Mouse (Mus musculus): Measurements from ENCODE around the gene Asb7. TPM values are rescaled to one million over a fixed set of nuclear protein-coding genes. Genes with fewer than 3 reads are reported as not detected.

Gene Asb7
- 15.8 and 17.3 TPM in 2 replicates for polyA plus RNA-seq (2015; fragmentation: Nextera tagmentation; extraction: Ambion mirVana)

DNA sequence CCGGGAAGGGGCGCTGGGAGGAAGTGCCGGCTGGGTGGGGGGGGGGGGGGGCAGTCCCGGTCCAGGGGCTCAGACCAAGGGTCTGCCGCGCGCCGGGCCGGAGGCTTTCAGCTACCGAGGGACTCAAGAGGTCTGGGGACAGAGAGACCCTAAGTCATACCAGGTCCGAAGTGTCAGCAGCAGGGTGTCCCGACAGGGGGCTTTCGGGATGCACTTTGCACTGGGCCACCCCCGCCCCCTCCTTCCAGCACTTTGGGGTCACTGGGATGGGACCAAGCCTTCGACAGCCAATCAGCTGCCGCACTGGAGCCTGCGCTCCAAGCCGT is at the start of gene Asb7:
Asb7 (minus strand) TSS at position 303 of the 326 bp plus-strand sequence.
- Histone ChIP-seq H3K9me3 (replicated peaks) (no peaks in the 10 kb centered on the region), H3K4me2 (replicated peaks) (peak within 1 kb of the TSS; percentile 92), H3K27me3 (no peaks in the 10 kb centered on the region), H3K36me3 (0 out of 2 replicates have a peak, but pooled peaks cover 14% of the 10 kb centered on the region), H3K27ac (replicated peaks) (peak within 1 kb of the TSS; percentile 94), H3K4me1 (peaks cover 13% of the 10 kb centered on the region), H3K9ac (peak within 1 kb of the TSS; percentile 71), H3K4me3 (replicated peaks) (peak within 1 kb of the TSS; percentile 87)
- 0% methylated on average over 12 of the region's 18 CpGs for WGBS
- no peak for ATAC-seq (ENCODE audit: insufficient number of reproducible peaks, low FRiP score, low TSS enrichment, low read depth)

DNA sequence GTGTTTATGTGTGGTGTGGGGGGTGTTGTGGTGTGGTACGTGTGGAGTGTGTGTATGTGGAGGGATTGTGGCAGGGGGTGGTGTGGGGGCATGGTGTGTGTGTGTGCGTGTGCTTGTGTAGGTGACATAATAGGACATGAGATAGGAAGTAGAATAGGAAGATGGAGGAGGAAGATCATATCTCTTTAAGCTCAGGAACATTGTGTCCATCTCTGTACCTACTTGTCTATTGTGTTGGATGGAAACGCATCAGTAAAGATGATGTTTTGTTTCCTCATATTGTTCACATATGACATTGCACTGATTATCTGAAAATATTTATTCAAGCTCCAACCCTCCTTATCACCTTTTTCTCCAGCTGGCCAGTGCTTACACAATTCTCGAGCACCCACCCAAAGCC is 48.0 kb upstream of the Asb7 start:
- H3K36me3 ChIP-seq, result no peaks in the 10 kb centered on the region
- no peak for ATAC-seq (ENCODE audit: insufficient number of reproducible peaks, low FRiP score, low TSS enrichment, low read depth)
- H3K4me1 ChIP-seq, result no peaks in the 10 kb centered on the region
- H3K27ac ChIP-seq (replicated peaks), result no peak overlapping the region
- no peak overlapping the region for H3K9ac ChIP-seq
- 84% methylated on average over 4 of the region's 4 CpGs for WGBS
- H3K4me3 ChIP-seq (replicated peaks), result no peak overlapping the region
- H3K4me2 ChIP-seq (replicated peaks), result no peak overlapping the region
- H3K27me3 ChIP-seq, result no peaks in the 10 kb centered on the region
- H3K9me3 ChIP-seq (replicated peaks), result no peaks in the 10 kb centered on the region

- Histone ChIP-seq H3K4me3 (replicated peaks) (no peak overlapping the region), H3K27me3 (no peaks in the 10 kb centered on the region), H3K9me3 (replicated peaks) (no peaks in the 10 kb centered on the region), H3K4me2 (replicated peaks) (no peak overlapping the region), H3K9ac (no peak overlapping the region), H3K36me3 (no peaks in the 10 kb centered on the region), H3K27ac (replicated peaks) (no peak overlapping the region), H3K4me1 (no peaks in the 10 kb centered on the region)
- 83% methylated on average over 6 of the region's 6 CpGs for WGBS
- no peak for ATAC-seq (ENCODE audit: insufficient number of reproducible peaks, low FRiP score, low TSS enrichment, low read depth)
These were observed 45.6 kb upstream of the Asb7 start for GRCm38 (mm10) chr7:66734993-66735392.

DNA sequence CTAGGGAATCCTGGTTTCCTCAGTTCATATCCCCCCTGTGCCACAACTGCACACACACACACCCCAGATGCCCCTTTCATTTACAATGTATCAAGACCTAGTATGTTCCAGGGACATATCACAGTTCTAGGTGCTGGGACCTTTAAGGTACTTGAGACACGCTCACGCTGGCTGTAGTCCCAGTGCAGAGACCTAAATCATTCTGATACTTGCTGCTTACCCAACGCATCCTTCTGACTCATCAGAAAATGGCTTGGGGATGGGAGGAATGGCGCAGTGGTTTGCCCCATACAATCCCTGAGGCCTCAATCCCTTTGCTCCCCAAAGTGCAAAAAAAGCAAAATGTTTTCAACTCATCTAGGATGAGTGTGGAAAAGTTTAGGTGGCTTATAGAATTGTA is 45.1 kb upstream of the Asb7 start:
- Histone ChIP-seq H3K9ac (no peak overlapping the region), H3K36me3 (no peaks in the 10 kb centered on the region), H3K4me1 (no peaks in the 10 kb centered on the region), H3K4me2 (replicated peaks) (no peak overlapping the region), H3K27me3 (no peaks in the 10 kb centered on the region), H3K9me3 (replicated peaks) (no peaks in the 10 kb centered on the region), H3K27ac (replicated peaks) (no peak overlapping the region), H3K4me3 (replicated peaks) (no peak overlapping the region)
- 89% methylated on average over 4 of the region's 4 CpGs for WGBS
- no peak for ATAC-seq (ENCODE audit: insufficient number of reproducible peaks, low FRiP score, low TSS enrichment, low read depth)

DNA sequence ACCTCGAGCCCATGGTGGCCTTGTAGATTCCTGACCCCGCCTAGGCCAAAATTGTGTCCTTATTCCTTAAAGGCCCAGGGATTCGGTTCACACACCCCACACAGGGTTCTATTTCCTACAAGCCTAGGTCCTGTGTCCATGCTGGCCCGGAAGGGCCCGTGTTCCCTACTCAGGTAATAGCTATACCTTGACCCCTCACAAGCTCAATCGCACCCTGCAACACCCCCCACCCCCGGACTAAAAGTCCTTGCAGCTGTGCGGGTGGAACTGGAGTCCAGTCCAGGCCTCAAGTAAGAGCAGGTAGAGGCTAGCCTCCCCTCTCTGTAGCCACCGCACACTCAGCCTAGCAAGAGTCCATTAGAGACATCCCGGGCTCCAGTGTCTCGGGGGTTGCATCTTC is 44.5 kb upstream of the Asb7 start:
- Histone ChIP-seq H3K36me3 (no peaks in the 10 kb centered on the region), H3K4me1 (no peaks in the 10 kb centered on the region), H3K27ac (replicated peaks) (no peak overlapping the region), H3K9me3 (replicated peaks) (no peaks in the 10 kb centered on the region), H3K9ac (no peak overlapping the region), H3K4me3 (replicated peaks) (no peak overlapping the region), H3K4me2 (replicated peaks) (no peak overlapping the region), H3K27me3 (no peaks in the 10 kb centered on the region)
- 94% methylated on average over 11 of the region's 11 CpGs for WGBS
- ATAC-seq (ENCODE audit: insufficient number of reproducible peaks, low FRiP score, low TSS enrichment, low read depth), result no peak

GRCm38 (mm10) chr7:66733431-66733830 is 44.0 kb upstream of the Asb7 start:
- Histone ChIP-seq H3K27ac (replicated peaks) (no peak overlapping the region), H3K9ac (no peak overlapping the region), H3K4me2 (replicated peaks) (no peak overlapping the region), H3K36me3 (no peaks in the 10 kb centered on the region), H3K4me1 (no peaks in the 10 kb centered on the region), H3K4me3 (replicated peaks) (no peak overlapping the region), H3K27me3 (no peaks in the 10 kb centered on the region), H3K9me3 (replicated peaks) (no peaks in the 10 kb centered on the region)
- ATAC-seq (ENCODE audit: insufficient number of reproducible peaks, low FRiP score, low TSS enrichment, low read depth), result no peak
- 91% methylated on average over 17 of the region's 17 CpGs for WGBS

DNA sequence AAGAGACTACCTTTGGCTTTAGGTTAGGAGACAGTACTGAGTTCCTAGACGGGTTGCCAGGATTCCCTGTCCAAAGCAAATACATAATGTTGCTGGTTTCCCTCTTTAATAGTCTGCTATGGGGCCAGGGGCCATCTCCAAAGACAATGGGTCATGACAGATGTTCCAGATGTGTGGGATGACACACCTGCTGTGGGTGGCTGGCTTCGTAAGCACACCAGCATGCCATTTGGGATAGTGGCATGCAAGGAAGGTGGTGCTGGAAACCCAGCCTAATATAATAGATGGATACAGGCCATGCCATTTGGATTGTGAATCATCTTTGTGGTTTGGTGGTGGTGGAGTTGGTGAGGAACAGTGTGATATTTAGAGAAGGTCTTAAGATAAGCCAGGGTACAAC is 39.8 kb upstream of the Asb7 start:
- H3K36me3 ChIP-seq, result no peaks in the 10 kb centered on the region
- H3K27me3 ChIP-seq, result no peaks in the 10 kb centered on the region
- H3K4me2 ChIP-seq (replicated peaks), result no peak overlapping the region
- no peak overlapping the region for H3K9ac ChIP-seq
- WGBS, result 73% methylated on average over 2 of the region's 2 CpGs
- H3K4me1 ChIP-seq, result peaks cover 6% of the 10 kb centered on the region
- no peak overlapping the region for H3K27ac ChIP-seq (replicated peaks)
- no peaks in the 10 kb centered on the region for H3K9me3 ChIP-seq (replicated peaks)
- ATAC-seq (ENCODE audit: insufficient number of reproducible peaks, low FRiP score, low TSS enrichment, low read depth), result no peak
- no peak overlapping the region for H3K4me3 ChIP-seq (replicated peaks)

GRCm38 (mm10) chr7:66728072-66728471 is 38.7 kb upstream of the Asb7 start:
- Histone ChIP-seq H3K9me3 (replicated peaks) (no peaks in the 10 kb centered on the region), H3K27ac (replicated peaks) (no peak overlapping the region), H3K36me3 (no peaks in the 10 kb centered on the region), H3K4me1 (peaks cover 11% of the 10 kb centered on the region), H3K4me3 (replicated peaks) (no peak overlapping the region), H3K9ac (no peak overlapping the region), H3K27me3 (no peaks in the 10 kb centered on the region), H3K4me2 (replicated peaks) (no peak overlapping the region)
- ATAC-seq (ENCODE audit: insufficient number of reproducible peaks, low FRiP score, low TSS enrichment, low read depth), result no peak
- 88% methylated on average over 6 of the region's 6 CpGs for WGBS

DNA sequence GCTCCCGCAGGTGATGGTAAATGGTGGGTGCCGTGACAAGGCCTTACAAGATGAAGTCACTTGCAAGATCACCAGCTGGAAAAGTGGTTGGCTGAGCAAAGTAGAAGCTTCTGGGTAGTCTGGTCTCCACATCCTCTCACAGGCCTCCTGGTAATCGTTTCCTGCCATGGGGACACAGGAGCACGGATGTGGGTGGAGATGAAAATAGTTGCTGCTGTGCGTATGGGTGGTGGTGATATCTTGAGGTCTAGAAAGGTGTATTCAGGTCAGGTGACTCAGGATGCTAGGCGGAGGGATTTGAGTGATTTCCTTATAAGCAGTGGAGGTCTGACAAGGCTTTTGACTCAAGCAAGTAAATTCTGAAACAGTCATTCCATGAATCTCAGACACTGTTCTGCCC is 35.6 kb upstream of the Asb7 start:
- Histone ChIP-seq H3K36me3 (peaks cover 9% of the 10 kb centered on the region; the same call in 1 of the 2 replicates), H3K4me1 (peaks cover 11% of the 10 kb centered on the region), H3K9me3 (replicated peaks) (no peaks in the 10 kb centered on the region), H3K4me2 (replicated peaks) (no peak overlapping the region), H3K27ac (replicated peaks) (no peak overlapping the region), H3K27me3 (no peaks in the 10 kb centered on the region), H3K4me3 (replicated peaks) (no peak overlapping the region), H3K9ac (no peak overlapping the region)
- no peak for ATAC-seq (ENCODE audit: insufficient number of reproducible peaks, low FRiP score, low TSS enrichment, low read depth)
- WGBS, result 81% methylated on average over 6 of the region's 6 CpGs

DNA sequence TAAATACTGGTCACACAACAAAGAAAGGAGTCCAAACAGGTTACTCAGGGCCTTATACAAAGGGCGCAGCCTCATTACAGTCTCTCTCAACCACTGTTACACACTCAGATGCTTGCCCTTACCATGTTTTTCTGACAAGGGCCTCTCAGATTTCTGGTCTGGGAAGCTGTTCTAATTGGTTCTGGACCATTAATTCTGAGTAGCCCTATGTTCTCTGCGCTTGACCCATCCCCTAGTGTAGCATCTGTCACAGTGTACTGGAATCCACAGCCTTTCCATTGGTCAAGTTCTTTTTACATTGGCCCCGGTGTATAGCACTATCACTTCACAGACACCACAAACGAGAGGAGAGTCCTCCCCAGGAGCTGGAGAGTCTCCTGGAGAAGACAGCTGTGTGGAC is 35.1 kb upstream of the Asb7 start:
- Histone ChIP-seq H3K4me1 (peaks cover 11% of the 10 kb centered on the region), H3K4me3 (replicated peaks) (no peak overlapping the region), H3K9ac (no peak overlapping the region), H3K36me3 (peaks cover 9% of the 10 kb centered on the region; the same call in 1 of the 2 replicates), H3K9me3 (replicated peaks) (no peaks in the 10 kb centered on the region), H3K4me2 (replicated peaks) (no peak overlapping the region), H3K27ac (replicated peaks) (no peak overlapping the region), H3K27me3 (no peaks in the 10 kb centered on the region)
- 76% methylated on average over 4 of the region's 4 CpGs for WGBS
- no peak for ATAC-seq (ENCODE audit: insufficient number of reproducible peaks, low FRiP score, low TSS enrichment, low read depth)

- H3K36me3 ChIP-seq, result peaks cover 55% of the 10 kb centered on the region
- H3K4me3 ChIP-seq (replicated peaks), result no peak overlapping the region
- H3K27ac ChIP-seq (replicated peaks), result no peak overlapping the region
- ATAC-seq (ENCODE audit: insufficient number of reproducible peaks, low FRiP score, low TSS enrichment, low read depth), result no peak
- 47% methylated on average over 2 of the region's 2 CpGs for WGBS
- H3K27me3 ChIP-seq, result no peaks in the 10 kb centered on the region
- H3K9me3 ChIP-seq (replicated peaks), result no peaks in the 10 kb centered on the region
- H3K4me2 ChIP-seq (replicated peaks), result no peak overlapping the region
- no peaks in the 10 kb centered on the region for H3K4me1 ChIP-seq
- H3K9ac ChIP-seq, result no peak overlapping the region
These were observed 21.8 kb upstream of the Asb7 start for GRCm38 (mm10) chr7:66711166-66711565.

GRCm38 (mm10) chr7:66704631-66705030 is 15.2 kb upstream of the Asb7 start:
- H3K36me3 ChIP-seq, result peaks cover 42% of the 10 kb centered on the region
- no peak overlapping the region for H3K4me2 ChIP-seq (replicated peaks)
- H3K4me1 ChIP-seq, result no peaks in the 10 kb centered on the region
- no peak overlapping the region for H3K4me3 ChIP-seq (replicated peaks)
- no peak overlapping the region for H3K27ac ChIP-seq (replicated peaks)
- no peaks in the 10 kb centered on the region for H3K9me3 ChIP-seq (replicated peaks)
- no peak overlapping the region for H3K9ac ChIP-seq
- ATAC-seq (ENCODE audit: insufficient number of reproducible peaks, low FRiP score, low TSS enrichment, low read depth), result no peak
- WGBS, result 91% methylated on average over 3 of the region's 3 CpGs
- no peaks in the 10 kb centered on the region for H3K27me3 ChIP-seq

Measured in embryonic facial prominence, embryonic 15.5 days (tissue).